Mouse (Mus musculus): ENCODE results near the gene Lrrfip1.

- TF ChIP-seq CTCF (IDR thresholded peaks at IDR 0.05; ENCODE audit: extremely low read depth, insufficient read depth, insufficient read length, insufficient replicate concordance) = no peak
- TF ChIP-seq POLR2A (IDR thresholded peaks at IDR 0.05; ENCODE audit: low read depth, low read length) = no peak
These were observed 35.5 kb upstream of the Lrrfip1 start for GRCm38 (mm10) chr1:90962994-90963393.

All from spleen, adult 2 months (tissue).